Mouse (Mus musculus): ENCODE measurements around the gene Dtd2. TPM values are rescaled to one million over a fixed set of nuclear protein-coding genes. Genes with fewer than 3 reads are reported as not detected.

Gene Dtd2
- polyA plus RNA-seq (2012; rRNA removed): 3.6 and 5.6 TPM in 2 replicates

GRCm38 (mm10) chr12:52005877-52006632, at the start of gene Dtd2:
Gene Dtd2 (minus strand): TSS chr12:52006501.
- Histone ChIP-seq H3K27ac (ENCODE audit: control insufficient read depth, insufficient read depth, low read length) (peak within 1 kb of the TSS; percentile 6; the same call in 1 of the 2 replicates), H3K4me3 (ENCODE audit: control insufficient read depth, insufficient read depth, low read length) (peak within 1 kb of the TSS; percentile 84), H3K36me3 (ENCODE audit: control insufficient read depth, insufficient read depth, low read length) (no peaks in the 10 kb centered on the region), H3K4me1 (replicated peaks; ENCODE audit: control insufficient read depth, insufficient read depth, low read length) (no peaks in the 10 kb centered on the region; the same call in 1 of the 2 replicates), H3K27me3 (ENCODE audit: control insufficient read depth, insufficient read depth, low read length) (no peaks in the 10 kb centered on the region)
- TF ChIP-seq POLR2A (IDR thresholded peaks at IDR 0.05; ENCODE audit: control insufficient read depth, extremely low read depth, insufficient read depth, low read length, poor library complexity): peak; percentile 95
- TF ChIP-seq CTCF (IDR thresholded peaks at IDR 0.05; ENCODE audit: borderline replicate concordance, control insufficient read depth, extremely low read depth, insufficient read depth, low read length, poor library complexity): no peak; the same call in 1 of the 2 replicates
- peak; percentile 95 for DNase-seq
- WGBS: 2% methylated on average over 46 of the region's 46 CpGs

DNA sequence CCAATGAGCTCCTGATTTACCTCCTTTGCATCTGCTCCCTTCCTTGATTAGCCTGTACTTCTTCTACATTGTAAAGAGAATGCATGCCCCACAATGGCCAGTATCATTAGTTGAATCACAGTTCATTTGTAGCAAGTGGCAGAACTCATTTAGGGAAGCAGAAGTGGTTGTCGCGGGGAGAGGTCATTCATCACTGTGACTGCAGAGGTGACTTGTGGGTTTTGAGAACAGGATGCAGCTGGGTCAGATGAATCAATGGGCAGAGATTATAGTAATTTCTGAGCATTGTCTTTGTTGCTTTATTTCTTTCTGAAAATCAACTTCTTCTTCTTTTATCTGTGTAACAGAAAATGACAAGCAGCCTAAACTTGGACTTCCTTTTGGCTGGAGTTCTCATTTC, 43.0 kb upstream of the Dtd2 start:
- TF ChIP-seq POLR2A (IDR thresholded peaks at IDR 0.05; ENCODE audit: control insufficient read depth, extremely low read depth, insufficient read depth, low read length, poor library complexity): no peak
- TF ChIP-seq CTCF (IDR thresholded peaks at IDR 0.05; ENCODE audit: borderline replicate concordance, control insufficient read depth, extremely low read depth, insufficient read depth, low read length, poor library complexity): no peak
- no peaks in the 10 kb centered on the region for H3K27me3 ChIP-seq (ENCODE audit: control insufficient read depth, insufficient read depth, low read length)
- no peaks in the 10 kb centered on the region for H3K4me1 ChIP-seq (replicated peaks; ENCODE audit: control insufficient read depth, insufficient read depth, low read length)
- no peaks in the 10 kb centered on the region for H3K36me3 ChIP-seq (ENCODE audit: control insufficient read depth, insufficient read depth, low read length)
- 21% methylated on average over 2 of the region's 2 CpGs for WGBS
- H3K4me3 ChIP-seq (ENCODE audit: control insufficient read depth, insufficient read depth, low read length): no peak overlapping the region
- no peak overlapping the region for H3K27ac ChIP-seq (ENCODE audit: control insufficient read depth, insufficient read depth, low read length)
- DNase-seq: no peak

DNA sequence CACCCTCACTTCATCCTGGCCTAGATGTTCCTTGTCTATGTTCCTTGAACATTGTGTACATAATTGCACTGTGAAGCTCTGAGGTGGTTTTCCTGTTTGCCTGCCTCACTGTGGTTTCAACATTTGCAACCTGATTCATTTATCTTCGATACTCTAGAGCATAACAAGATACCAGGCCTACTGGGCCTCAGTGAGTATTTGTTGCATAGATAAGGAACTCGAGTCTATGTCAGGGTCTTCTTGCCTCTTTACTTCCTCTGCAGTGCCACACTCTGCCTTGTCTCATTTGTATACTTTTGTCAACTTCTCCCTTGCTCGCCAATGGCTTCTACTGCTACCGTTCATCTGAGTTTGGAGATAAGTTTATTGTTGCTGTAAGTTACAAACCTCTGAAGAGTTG, 40.1 kb upstream of the Dtd2 start:
- WGBS: 28% methylated on average over 4 of the region's 4 CpGs

GRCm38 (mm10) chr12:52042818-52043336, 36.6 kb upstream of the Dtd2 start:
- TF ChIP-seq POLR2A (IDR thresholded peaks at IDR 0.05; ENCODE audit: control insufficient read depth, extremely low read depth, insufficient read depth, low read length, poor library complexity) (no peak), CTCF (IDR thresholded peaks at IDR 0.05; ENCODE audit: borderline replicate concordance, control insufficient read depth, extremely low read depth, insufficient read depth, low read length, poor library complexity) (no peak)
- H3K4me3 ChIP-seq (ENCODE audit: control insufficient read depth, insufficient read depth, low read length): no peak overlapping the region
- no peaks in the 10 kb centered on the region for H3K4me1 ChIP-seq (replicated peaks; ENCODE audit: control insufficient read depth, insufficient read depth, low read length)
- WGBS: 64% methylated on average over 10 of the region's 10 CpGs
- DNase-seq: no peak
- no peaks in the 10 kb centered on the region for H3K27me3 ChIP-seq (ENCODE audit: control insufficient read depth, insufficient read depth, low read length)
- H3K36me3 ChIP-seq (ENCODE audit: control insufficient read depth, insufficient read depth, low read length): no peaks in the 10 kb centered on the region
- H3K27ac ChIP-seq (ENCODE audit: control insufficient read depth, insufficient read depth, low read length): no peak overlapping the region

More for the DNA sequence above, 40.1 kb upstream of the Dtd2 start:
- H3K4me3 ChIP-seq (ENCODE audit: control insufficient read depth, insufficient read depth, low read length): no peak overlapping the region
- no peaks in the 10 kb centered on the region for H3K4me1 ChIP-seq (replicated peaks; ENCODE audit: control insufficient read depth, insufficient read depth, low read length)
- H3K27me3 ChIP-seq (ENCODE audit: control insufficient read depth, insufficient read depth, low read length): no peaks in the 10 kb centered on the region
- H3K36me3 ChIP-seq (ENCODE audit: control insufficient read depth, insufficient read depth, low read length): no peaks in the 10 kb centered on the region
- no peak for DNase-seq
- TF ChIP-seq CTCF (IDR thresholded peaks at IDR 0.05; ENCODE audit: borderline replicate concordance, control insufficient read depth, extremely low read depth, insufficient read depth, low read length, poor library complexity) (no peak), POLR2A (IDR thresholded peaks at IDR 0.05; ENCODE audit: control insufficient read depth, extremely low read depth, insufficient read depth, low read length, poor library complexity) (no peak)
- no peak overlapping the region for H3K27ac ChIP-seq (ENCODE audit: control insufficient read depth, insufficient read depth, low read length)

DNA sequence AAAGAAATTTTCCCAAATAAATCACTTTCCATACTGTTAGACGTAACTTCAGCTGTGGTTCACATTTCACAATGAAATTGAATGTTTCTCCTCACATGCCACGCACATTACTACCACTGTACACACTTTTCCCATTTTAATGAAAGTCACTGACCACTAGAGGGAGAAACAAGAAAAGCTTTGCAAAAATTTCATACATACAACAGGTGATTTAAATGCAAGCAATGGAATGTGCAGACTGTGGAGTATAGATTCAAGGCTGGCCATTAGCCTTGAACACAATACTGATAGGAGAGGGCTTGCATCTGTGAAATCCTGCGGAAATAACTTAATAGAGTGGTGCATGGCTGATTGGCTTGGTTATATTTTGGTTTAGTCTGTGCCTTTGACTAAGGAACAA, 32.1 kb upstream of the Dtd2 start:
- no peak overlapping the region for H3K27ac ChIP-seq (ENCODE audit: control insufficient read depth, insufficient read depth, low read length)
- no peaks in the 10 kb centered on the region for H3K27me3 ChIP-seq (ENCODE audit: control insufficient read depth, insufficient read depth, low read length)
- TF ChIP-seq POLR2A (IDR thresholded peaks at IDR 0.05; ENCODE audit: control insufficient read depth, extremely low read depth, insufficient read depth, low read length, poor library complexity) (no peak), CTCF (IDR thresholded peaks at IDR 0.05; ENCODE audit: borderline replicate concordance, control insufficient read depth, extremely low read depth, insufficient read depth, low read length, poor library complexity) (no peak)
- DNase-seq: no peak
- no peaks in the 10 kb centered on the region for H3K36me3 ChIP-seq (ENCODE audit: control insufficient read depth, insufficient read depth, low read length)
- no peak overlapping the region for H3K4me3 ChIP-seq (ENCODE audit: control insufficient read depth, insufficient read depth, low read length)
- no peaks in the 10 kb centered on the region for H3K4me1 ChIP-seq (replicated peaks; ENCODE audit: control insufficient read depth, insufficient read depth, low read length)
- WGBS: 64% methylated on average over 3 of the region's 3 CpGs

DNA sequence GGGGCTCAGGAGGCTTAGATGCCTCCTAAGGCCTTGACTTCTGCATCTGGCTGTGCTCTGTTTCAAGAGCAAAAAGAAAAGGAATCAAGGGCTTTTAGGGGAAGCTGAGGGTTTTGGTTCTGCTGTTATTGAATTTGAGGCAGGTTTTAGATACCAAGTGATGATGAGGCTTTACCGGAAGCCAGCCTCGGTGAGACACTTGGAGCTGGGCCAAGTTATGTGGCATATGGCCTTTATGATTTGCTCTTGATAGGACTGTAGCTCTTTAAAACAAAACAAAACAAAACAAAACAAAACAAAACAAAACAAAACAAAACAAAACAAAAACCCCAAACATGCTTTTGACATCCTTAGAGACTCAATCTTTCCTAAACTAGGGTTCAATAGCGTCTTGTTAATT, 28.7 kb upstream of the Dtd2 start:
- 44% methylated on average over 3 of the region's 3 CpGs for WGBS
- no peak for DNase-seq
- Histone ChIP-seq H3K27me3 (ENCODE audit: control insufficient read depth, insufficient read depth, low read length) (no peaks in the 10 kb centered on the region), H3K36me3 (ENCODE audit: control insufficient read depth, insufficient read depth, low read length) (no peaks in the 10 kb centered on the region), H3K4me1 (replicated peaks; ENCODE audit: control insufficient read depth, insufficient read depth, low read length) (no peaks in the 10 kb centered on the region), H3K27ac (ENCODE audit: control insufficient read depth, insufficient read depth, low read length) (no peak overlapping the region), H3K4me3 (ENCODE audit: control insufficient read depth, insufficient read depth, low read length) (no peak overlapping the region)
- TF ChIP-seq CTCF (IDR thresholded peaks at IDR 0.05; ENCODE audit: borderline replicate concordance, control insufficient read depth, extremely low read depth, insufficient read depth, low read length, poor library complexity) (no peak), POLR2A (IDR thresholded peaks at IDR 0.05; ENCODE audit: control insufficient read depth, extremely low read depth, insufficient read depth, low read length, poor library complexity) (no peak)

All from thymus, adult 2 months (tissue).